Mouse (Mus musculus): ENCODE data around the gene Spin1.
A peak's percentile ranks its signal among the peaks of the same experiment; 100 is the strongest.
"Not testable (repeated sequence)": the region's sequence is repeated elsewhere in the genome, so short reads cannot be mapped to it uniquely, and the experiment has no call there.

Gene Spin1

GRCm38 (mm10) chr13:51094323-51095195 lies 6.1 kb upstream of the Spin1 start:
- no peak for DNase-seq (ENCODE audit: extremely low read depth, low read depth)

- DNase-seq (ENCODE audit: extremely low read depth, low read depth), result no peak
Measured at GRCm38 (mm10) chr13:51095196-51095715, 5.4 kb upstream of the Spin1 start.

- DNase-seq (ENCODE audit: extremely low read depth, low read depth), result no peak
Measured at GRCm38 (mm10) chr13:51096644-51097043, 4.0 kb upstream of the Spin1 start.

- peak; percentile 51 for DNase-seq (ENCODE audit: extremely low read depth, low read depth)
Measured at GRCm38 (mm10) chr13:51099560-51100232, 984 bp upstream of the Spin1 start.

GRCm38 (mm10) chr13:51101016-51101776 lies 516 bp downstream of the Spin1 start:
- no peak for DNase-seq (ENCODE audit: extremely low read depth, low read depth)

GRCm38 (mm10) chr13:51101777-51102132 lies 1.1 kb downstream of the Spin1 start:
- no peak for DNase-seq (ENCODE audit: extremely low read depth, low read depth)

GRCm38 (mm10) chr13:51103111-51103725 lies 2.5 kb downstream of the Spin1 start:
- no peak for DNase-seq (ENCODE audit: extremely low read depth, low read depth)

DNA sequence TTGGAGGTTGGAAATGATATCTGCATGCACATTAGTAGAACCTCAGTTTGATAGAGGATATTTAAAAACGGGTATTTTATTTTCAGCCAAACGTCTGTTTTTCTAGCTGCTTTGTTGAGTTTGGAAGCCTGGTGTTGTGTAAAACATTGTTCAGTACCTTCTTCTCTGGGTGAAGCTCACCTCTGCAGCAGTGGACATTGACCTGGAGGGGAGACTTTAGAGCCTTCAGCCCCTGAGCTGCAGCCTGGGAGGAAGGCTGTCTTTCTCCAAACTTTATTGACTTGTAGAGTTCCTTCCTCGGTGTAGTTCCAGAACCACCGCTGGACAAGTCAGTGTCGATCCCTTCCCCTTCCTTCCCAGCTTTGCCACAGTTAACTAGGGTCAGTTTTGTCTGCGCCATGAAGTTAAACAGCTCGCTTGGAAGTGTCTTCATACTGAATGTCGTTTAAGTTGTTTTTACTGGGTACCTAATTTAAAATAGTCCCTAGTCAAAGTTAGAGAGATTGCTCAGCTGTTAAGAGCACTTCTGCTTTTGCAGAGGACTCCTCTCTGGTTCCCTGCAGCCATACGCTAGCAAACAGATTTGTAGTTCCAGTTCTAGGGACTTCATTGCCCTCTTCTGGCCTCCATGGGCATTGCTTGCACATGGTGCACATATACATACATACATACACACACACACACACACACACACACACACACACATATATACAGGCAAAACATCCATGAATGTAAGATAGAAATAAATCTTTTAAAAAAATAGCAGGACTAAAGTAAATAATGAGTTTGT lies 3.4 kb downstream of the Spin1 start:
- no peak for DNase-seq (ENCODE audit: extremely low read depth, low read depth)

DNA sequence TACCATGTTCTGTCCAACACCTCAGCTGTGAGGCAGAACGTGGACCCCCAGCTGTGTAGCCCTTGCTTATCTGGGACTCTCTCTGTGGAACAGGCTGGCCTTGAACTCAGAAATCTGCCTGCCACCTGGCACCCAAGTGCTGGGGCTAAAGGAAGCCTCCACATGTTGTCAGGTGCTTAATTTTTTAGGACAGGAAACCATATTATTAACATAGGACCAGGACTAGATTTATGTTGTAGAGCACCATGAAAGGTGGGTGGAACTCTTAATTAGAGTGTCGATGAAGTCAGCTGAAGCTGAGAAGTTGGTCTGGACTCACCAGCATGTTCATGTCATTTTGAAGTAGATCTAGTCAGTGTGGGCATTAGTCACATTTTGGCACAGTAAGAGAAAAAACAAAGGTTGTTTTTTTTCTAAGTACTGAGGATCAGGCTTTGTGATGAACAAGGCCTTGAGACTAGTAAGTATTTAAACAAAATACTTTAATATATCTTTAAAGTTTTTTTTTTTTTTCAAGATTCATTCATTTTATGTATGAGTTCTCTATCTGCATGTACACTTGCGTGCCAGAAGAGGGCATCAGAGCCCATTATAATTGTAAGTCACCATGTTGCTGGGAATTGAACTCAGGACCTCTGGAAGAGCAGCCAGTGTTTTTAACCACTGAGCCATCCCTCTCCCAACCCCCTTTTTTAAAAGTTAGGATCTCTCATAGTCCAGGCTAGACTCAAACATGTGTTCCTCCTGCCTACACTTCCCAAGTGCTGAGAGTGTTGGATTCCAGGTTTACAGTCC lies 5.4 kb downstream of the Spin1 start:
- DNase-seq (ENCODE audit: extremely low read depth, low read depth), result no peak

- DNase-seq (ENCODE audit: extremely low read depth, low read depth), result peak; percentile 56
Measured at GRCm38 (mm10) chr13:51106816-51107215, 6.1 kb downstream of the Spin1 start.

DNA sequence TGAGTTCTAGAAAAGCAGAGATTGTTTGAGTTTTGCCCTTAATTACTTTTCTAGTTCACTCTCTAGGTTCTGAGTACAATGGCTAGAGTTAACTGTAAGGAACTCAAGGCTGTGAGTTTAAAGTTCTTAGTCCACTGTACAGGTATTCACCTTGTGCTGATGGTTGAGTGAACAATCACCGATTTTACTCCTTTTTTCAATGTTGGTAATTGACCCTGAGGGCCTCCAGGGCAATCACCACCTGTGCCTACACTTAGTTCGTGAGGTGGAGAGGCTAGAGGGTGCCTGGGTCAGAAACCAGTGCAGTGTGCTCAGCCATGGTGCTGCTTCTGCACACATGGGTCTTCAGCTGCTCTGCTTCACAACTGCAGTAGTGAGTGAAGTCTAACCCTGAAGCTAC lies 8.8 kb downstream of the Spin1 start:
- no peak for DNase-seq (ENCODE audit: extremely low read depth, low read depth)

- DNase-seq (ENCODE audit: extremely low read depth, low read depth), result not testable (repeated sequence)
Measured at GRCm38 (mm10) chr13:51114398-51114797, 13.7 kb downstream of the Spin1 start.

DNA sequence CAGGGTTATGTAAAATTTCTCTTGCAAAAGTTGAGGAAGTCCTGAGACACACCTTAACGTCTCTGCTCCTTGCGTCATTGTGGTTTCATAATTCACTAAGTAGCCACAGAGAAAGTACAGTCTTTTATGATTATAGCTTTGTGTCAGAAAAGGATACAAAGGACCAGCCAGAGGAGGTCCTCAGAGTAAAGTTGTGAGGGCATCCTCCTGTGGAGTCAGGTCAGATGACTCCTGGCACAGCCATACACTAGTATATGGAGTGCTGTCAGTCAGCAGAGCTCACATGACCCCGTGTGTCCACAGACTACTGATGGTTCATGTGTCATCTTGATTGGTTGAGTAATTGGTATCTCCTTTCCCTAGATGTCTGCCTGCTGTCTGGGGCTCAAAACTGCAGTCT lies 15.1 kb downstream of the Spin1 start:
- no peak for DNase-seq (ENCODE audit: extremely low read depth, low read depth)

DNA sequence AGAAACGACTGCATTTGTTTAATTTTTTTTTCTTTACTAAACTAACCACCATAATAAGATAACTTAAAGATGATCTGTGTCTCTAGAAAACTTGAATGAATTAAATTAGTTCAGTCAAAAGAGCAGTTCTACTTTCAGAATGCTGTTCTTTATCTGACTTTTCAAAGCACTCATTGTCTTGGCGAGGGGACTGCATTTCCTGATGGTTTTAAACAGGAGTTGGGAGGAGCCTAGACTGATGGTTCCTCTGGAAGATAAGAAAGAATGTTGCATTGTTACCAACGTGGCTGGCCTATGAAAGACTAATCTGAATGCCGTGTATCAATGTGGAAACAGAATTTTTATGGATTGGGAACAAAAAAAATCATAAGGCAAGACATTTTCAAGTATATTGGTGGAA lies 20.1 kb downstream of the Spin1 start:
- DNase-seq (ENCODE audit: extremely low read depth, low read depth), result peak; percentile 65

GRCm38 (mm10) chr13:51121966-51122365 lies 21.3 kb downstream of the Spin1 start:
- no peak for DNase-seq (ENCODE audit: extremely low read depth, low read depth)

DNA sequence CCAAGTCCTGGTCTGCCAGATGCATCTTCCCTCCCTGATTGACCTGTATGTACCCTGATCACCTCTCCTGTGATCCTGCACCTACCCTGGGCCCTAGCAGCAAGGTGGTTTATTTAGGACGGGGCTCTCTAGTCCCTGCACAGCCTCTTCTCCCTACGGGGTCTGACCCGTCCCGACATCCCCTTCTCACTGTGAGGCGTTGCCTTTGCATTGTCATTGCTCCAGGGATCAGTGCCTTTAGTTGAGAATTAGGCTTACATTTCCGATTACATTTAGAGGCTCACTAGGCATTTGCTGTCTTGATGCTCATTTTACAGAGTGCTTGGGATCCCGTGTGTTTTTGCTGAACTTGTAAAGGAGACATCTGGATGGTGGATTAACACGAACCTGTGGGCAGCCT lies 22.1 kb downstream of the Spin1 start:
- no peak for DNase-seq (ENCODE audit: extremely low read depth, low read depth)

DNA sequence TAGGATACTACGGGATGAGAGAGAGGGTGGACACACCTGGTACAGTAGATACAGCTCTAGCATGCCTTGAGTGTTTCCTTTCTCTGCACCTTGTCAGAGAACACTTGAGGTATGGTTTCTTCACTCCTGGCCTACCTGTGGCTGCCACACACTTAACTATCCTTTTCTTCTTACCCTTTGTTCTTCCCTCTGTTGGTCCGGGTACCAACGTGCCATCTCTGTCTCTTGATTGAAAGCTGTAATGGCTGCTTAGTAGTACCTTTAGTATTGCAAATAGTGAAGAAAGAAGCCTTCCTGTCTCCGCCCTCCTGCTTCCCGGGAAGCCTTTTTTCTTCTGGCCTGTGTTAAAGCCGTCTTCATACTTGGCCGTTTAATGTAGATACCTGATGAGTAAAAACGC lies 24.7 kb downstream of the Spin1 start:
- DNase-seq (ENCODE audit: extremely low read depth, low read depth), result no peak

DNA sequence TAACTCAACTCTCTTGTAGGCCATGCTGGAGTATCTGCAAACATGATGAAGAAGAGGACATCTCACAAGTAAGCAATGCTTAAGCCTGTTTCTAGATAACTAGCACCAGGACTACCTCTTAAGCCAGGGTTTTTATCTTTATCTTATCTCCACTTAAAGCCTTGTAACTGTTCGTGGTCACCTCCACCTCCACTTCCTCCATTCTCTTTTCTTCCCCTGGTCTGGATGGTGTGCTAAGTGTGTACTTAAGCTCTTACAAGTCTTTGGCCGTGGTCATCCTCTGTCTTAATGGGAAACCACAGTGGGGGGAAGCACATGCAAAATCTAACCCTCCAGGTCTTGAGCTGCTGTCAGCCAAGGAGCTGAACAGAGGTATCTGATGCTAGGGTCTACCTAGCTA lies 27.2 kb downstream of the Spin1 start:
- no peak for DNase-seq (ENCODE audit: extremely low read depth, low read depth)

GRCm38 (mm10) chr13:51128417-51128816 lies 27.7 kb downstream of the Spin1 start:
- no peak for DNase-seq (ENCODE audit: extremely low read depth, low read depth)

- no peak for DNase-seq (ENCODE audit: extremely low read depth, low read depth)
Measured at GRCm38 (mm10) chr13:51131179-51131578, 30.5 kb downstream of the Spin1 start.
